Mouse (Mus musculus) liver, embryonic 12.5 days (tissue): ENCODE results near the gene Ecsit. TPM values are rescaled to one million over a fixed set of nuclear protein-coding genes. Genes with fewer than 3 reads are reported as not detected.

Experiments
- ATAC-seq: fragments of 200-750 bp; cut with Nextera tagmentation; 2 replicates; pipeline ENCODE4 v1.8.0; 2017; ENCODE audit warnings: moderate number of reproducible peaks, mild to moderate bottlenecking, moderate library complexity
- H3K27ac ChIP-seq: fragments of 300-500 bp; sonication (generic); 2 replicates; pipeline ENCODE4 v1.5.1; 2016; ENCODE audit warnings: mild to moderate bottlenecking
- H3K27me3 ChIP-seq: fragments of 300-500 bp; sonication (generic); replicated peaks from 2 replicates; pipeline ENCODE4 v1.6.1; 2016; ENCODE audit warnings: mild to moderate bottlenecking, moderate library complexity
- H3K36me3 ChIP-seq: fragments of 300-500 bp; sonication (generic); 2 replicates; pipeline ENCODE4 v1.6.1; 2016; ENCODE audit warnings: mild to moderate bottlenecking, moderate library complexity
- H3K4me1 ChIP-seq: fragments of 300-500 bp; sonication (generic); 2 replicates; pipeline ENCODE4 v1.6.1; 2016
- H3K4me2 ChIP-seq: fragments of 300-500 bp; sonication (generic); 2 replicates; pipeline ENCODE4 v1.6.1; 2016; ENCODE audit warnings: mild to moderate bottlenecking, moderate library complexity
- H3K4me3 ChIP-seq: fragments of 300-500 bp; sonication (generic); 2 replicates; pipeline ENCODE4 v1.5.1; 2016; ENCODE audit warnings: mild to moderate bottlenecking, moderate library complexity
- H3K9ac ChIP-seq: fragments of 300-500 bp; sonication (generic); 2 replicates; pipeline ENCODE4 v1.6.1; 2016; ENCODE audit warnings: mild to moderate bottlenecking, moderate library complexity
- H3K9me3 ChIP-seq: fragments of 300-500 bp; sonication (generic); replicated peaks from 2 replicates; pipeline ENCODE4 v1.6.1; 2016; ENCODE audit warnings: mild to moderate bottlenecking, moderate library complexity
- WGBS: fragments of 180-500 bp; shearing (Covaris S2); methylation state at CpG from one replicate; pipeline ENCODE4 v1.1.7; 2016; ENCODE audit not compliant: insufficient replicate concordance; 5-methylcytosine and 5-hydroxymethylcytosine counted together
- polyA plus RNA-seq: library from polyadenylated mRNA; unstranded; fragments of >200 nt; fragmentation: Nextera tagmentation; extraction: Ambion mirVana; gene quantifications from 2 replicates; pipeline ENCODE4 v1.2.1, GENCODE M21; 2016

Ecsit gene
- polyA plus RNA-seq, 1 experiment from 2014 or later = 40.6 TPM

GRCm38 (mm10) chr9:22117754-22118456 is 32.7 kb upstream of the Ecsit start:
- Histone ChIP-seq H3K27me3 (no peaks in the 10 kb centered on the region), H3K9ac (0 out of 2 replicates have a peak overlapping the region, but pooled peaks have one; percentile 66)
- ATAC-seq = no peak; the same call in 1 of the 2 replicates

DNA sequence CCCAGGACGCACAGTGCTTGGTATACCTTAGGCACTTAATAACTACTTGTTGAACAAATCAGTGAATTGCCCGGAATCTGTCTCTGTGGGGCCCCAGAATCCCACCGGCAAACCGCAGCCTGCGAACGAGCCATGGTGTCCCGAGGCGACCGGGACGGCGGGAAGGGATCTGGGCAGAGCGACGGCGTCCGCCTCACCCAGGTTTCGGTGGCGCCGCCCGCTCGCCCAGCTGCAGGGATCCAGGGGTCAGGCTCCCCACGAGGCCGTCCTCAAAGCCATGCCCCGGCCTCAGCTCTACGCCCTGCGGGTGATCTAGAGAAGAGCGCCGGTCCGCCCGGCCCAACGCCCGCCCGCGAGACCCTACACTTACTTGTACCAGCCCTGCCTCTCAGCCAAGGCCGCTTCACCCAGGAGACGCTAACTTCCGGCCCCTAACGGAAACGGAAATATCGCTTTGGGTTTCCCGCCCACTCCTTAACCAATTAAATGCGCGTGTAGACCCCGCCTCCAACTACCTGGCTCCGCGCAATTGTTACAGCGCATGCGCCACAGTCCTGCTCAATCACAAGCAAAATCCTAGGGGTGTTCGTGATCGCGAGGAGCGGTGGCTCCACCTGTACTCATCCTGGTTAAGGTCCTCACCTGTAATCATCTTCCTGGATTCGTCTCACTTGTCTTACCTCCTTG is 31.6 kb upstream of the Ecsit start, which contains the start of gene Elof1:
Elof1 (minus strand) TSS at position 433 of the 687 bp plus-strand sequence.
- H3K36me3 ChIP-seq = peaks cover 29% of the 10 kb centered on the region
- H3K27me3 ChIP-seq = no peaks in the 10 kb centered on the region
- H3K4me1 ChIP-seq = peaks cover 47% of the 10 kb centered on the region
- H3K4me3 ChIP-seq = peak within 1 kb of the TSS; percentile 82
- H3K27ac ChIP-seq = peak within 1 kb of the TSS; percentile 79
- ATAC-seq = peak; percentile 89
- no peaks in the 10 kb centered on the region for H3K9me3 ChIP-seq
- under 1% methylated on average over 52 of the region's 52 CpGs for WGBS
- H3K4me2 ChIP-seq = peak within 1 kb of the TSS; percentile 82
- H3K9ac ChIP-seq = peak within 1 kb of the TSS; percentile 89

More at GRCm38 (mm10) chr9:22117754-22118456, 32.7 kb upstream of the Ecsit start:
- Histone ChIP-seq H3K4me3 (peak overlapping the region; percentile 82), H3K9me3 (no peaks in the 10 kb centered on the region), H3K4me1 (peaks cover 57% of the 10 kb centered on the region), H3K27ac (peak overlapping the region; percentile 55), H3K36me3 (peaks cover 19% of the 10 kb centered on the region), H3K4me2 (peak overlapping the region; percentile 82)
- 37% methylated on average over 10 of the region's 10 CpGs for WGBS

DNA sequence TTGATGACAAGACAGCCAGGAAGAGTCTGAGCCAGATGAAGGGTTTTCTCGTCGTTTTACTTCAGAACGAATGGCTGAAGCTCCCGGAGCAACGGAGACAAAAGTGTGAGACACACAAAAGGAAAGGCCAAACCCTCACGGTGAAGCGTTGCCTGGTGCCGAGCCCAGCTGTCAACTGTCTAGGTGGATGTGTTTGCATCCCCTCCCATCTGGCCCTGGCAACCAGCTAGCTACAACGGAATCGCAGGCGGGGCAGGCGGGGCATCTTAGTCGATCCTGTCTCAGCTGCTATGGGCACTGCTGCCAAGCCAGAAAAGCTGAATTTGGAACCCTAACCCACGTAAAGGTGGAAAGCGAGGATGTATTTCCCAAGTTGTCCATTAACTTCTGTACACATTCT is 30.8 kb upstream of the Ecsit start:
- H3K4me1 ChIP-seq = peaks cover 39% of the 10 kb centered on the region
- H3K27ac ChIP-seq = peak overlapping the region; percentile 79
- no peaks in the 10 kb centered on the region for H3K27me3 ChIP-seq
- no peaks in the 10 kb centered on the region for H3K9me3 ChIP-seq
- 31% methylated on average over 15 of the region's 15 CpGs for WGBS
- no peak for ATAC-seq
- peak overlapping the region; percentile 82 for H3K4me3 ChIP-seq
- H3K36me3 ChIP-seq = peaks cover 37% of the 10 kb centered on the region
- H3K4me2 ChIP-seq = peak overlapping the region; percentile 82
- peak overlapping the region; percentile 89 for H3K9ac ChIP-seq

GRCm38 (mm10) chr9:22115635-22116034 is 30.4 kb upstream of the Ecsit start:
- H3K4me3 ChIP-seq = peak overlapping the region; percentile 82
- no peaks in the 10 kb centered on the region for H3K9me3 ChIP-seq
- no peaks in the 10 kb centered on the region for H3K27me3 ChIP-seq
- H3K4me2 ChIP-seq = peak overlapping the region; percentile 82
- H3K36me3 ChIP-seq = peaks cover 42% of the 10 kb centered on the region
- H3K27ac ChIP-seq = no peak overlapping the region
- no peak for ATAC-seq
- H3K9ac ChIP-seq = peak overlapping the region; percentile 89
- H3K4me1 ChIP-seq = peaks cover 35% of the 10 kb centered on the region
- 80% methylated on average over 4 of the region's 4 CpGs for WGBS

DNA sequence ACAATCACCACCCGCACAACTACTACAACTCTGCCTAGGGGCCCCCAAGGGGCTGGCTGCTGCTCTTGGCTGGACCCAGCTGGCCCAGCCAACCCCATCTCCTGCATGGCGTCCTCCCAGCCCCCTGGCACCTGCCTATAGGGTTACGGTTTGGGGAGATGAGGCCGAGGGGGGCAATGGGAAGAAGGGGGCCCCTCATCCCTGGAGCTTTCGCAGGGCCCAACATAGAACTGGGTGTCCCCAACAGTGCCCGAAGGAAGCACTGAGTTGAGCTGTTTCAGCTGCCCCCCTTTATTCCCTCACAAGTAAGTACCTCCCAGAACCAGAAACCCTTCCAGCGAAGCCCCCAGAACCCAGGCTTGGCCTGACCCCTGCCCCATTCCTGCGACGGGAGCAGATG is 23.0 kb upstream of the Ecsit start:
- no peak overlapping the region for H3K27ac ChIP-seq
- no peak overlapping the region for H3K4me3 ChIP-seq
- no peaks in the 10 kb centered on the region for H3K9me3 ChIP-seq
- no peak for ATAC-seq
- whole genome bisulfite sequencing = 81% methylated on average over 9 of the region's 9 CpGs
- H3K9ac ChIP-seq = no peak overlapping the region
- no peak overlapping the region for H3K4me2 ChIP-seq
- H3K4me1 ChIP-seq = no peaks in the 10 kb centered on the region
- H3K27me3 ChIP-seq = peaks cover 3% of the 10 kb centered on the region; the same call in 1 of the 2 replicates
- H3K36me3 ChIP-seq = peaks cover 38% of the 10 kb centered on the region

DNA sequence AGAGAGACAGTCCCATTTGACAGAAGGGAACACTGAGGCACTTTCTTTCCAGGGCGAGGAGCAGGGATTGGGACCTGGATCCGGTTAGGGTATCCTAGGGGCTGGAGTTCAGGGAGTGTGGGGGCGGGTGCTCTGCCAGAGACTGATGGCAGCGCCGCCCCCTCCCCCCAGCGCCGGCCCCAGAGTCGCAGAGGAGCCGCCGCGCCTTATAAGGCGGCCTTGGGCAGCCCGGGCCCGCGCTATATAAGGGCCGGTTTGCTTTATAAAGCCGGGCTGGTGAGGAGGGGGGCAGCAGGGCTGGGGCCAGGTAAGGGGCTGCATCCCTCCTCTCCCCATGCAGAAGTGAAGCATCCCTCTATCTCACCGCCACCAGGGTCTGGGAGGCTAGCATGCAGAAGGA is 14.7 kb upstream of the Ecsit start:
- Histone ChIP-seq H3K27me3 (peaks cover 73% of the 10 kb centered on the region), H3K9me3 (no peaks in the 10 kb centered on the region), H3K4me1 (peaks cover 9% of the 10 kb centered on the region; the same call in 1 of the 2 replicates), H3K4me3 (no peak overlapping the region), H3K36me3 (no peaks in the 10 kb centered on the region), H3K27ac (no peak overlapping the region), H3K4me2 (0 out of 2 replicates have a peak overlapping the region, but pooled peaks have one; percentile 12), H3K9ac (no peak overlapping the region)
- WGBS = 3% methylated on average over 18 of the region's 18 CpGs
- no peak for ATAC-seq

- WGBS = 8% methylated on average over 14 of the region's 14 CpGs
- H3K9ac ChIP-seq = no peak within 1 kb of the TSS
- no peaks in the 10 kb centered on the region for H3K36me3 ChIP-seq
- H3K27me3 ChIP-seq = peaks cover 81% of the 10 kb centered on the region
- no peak within 1 kb of the TSS for H3K4me3 ChIP-seq
- 0 out of 2 replicates have a peak within 1 kb of the TSS, but pooled peaks have one; percentile 12 for H3K4me2 ChIP-seq
- no peaks in the 10 kb centered on the region for H3K9me3 ChIP-seq
- ATAC-seq = no peak
- H3K27ac ChIP-seq = no peak within 1 kb of the TSS
- peaks cover 9% of the 10 kb centered on the region; the same call in 1 of the 2 replicates for H3K4me1 ChIP-seq
These were observed 13.9 kb upstream of the Ecsit start, which contains the start of gene Cnn1 for GRCm38 (mm10) chr9:22098993-22099696. Gene Cnn1 (plus strand): TSS chr9:22099216.

GRCm38 (mm10) chr9:22095854-22096307 is 10.6 kb upstream of the Ecsit start:
- Histone ChIP-seq H3K27ac (no peak overlapping the region), H3K27me3 (peaks cover 69% of the 10 kb centered on the region)

GRCm38 (mm10) chr9:22092746-22093145 is 7.5 kb upstream of the Ecsit start:
- WGBS = 83% methylated on average over 6 of the region's 6 CpGs
- H3K36me3 ChIP-seq = no peaks in the 10 kb centered on the region
- H3K9ac ChIP-seq = no peak overlapping the region
- H3K27me3 ChIP-seq = peaks cover 38% of the 10 kb centered on the region
- no peak for ATAC-seq
- peaks cover 9% of the 10 kb centered on the region; the same call in 1 of the 2 replicates for H3K4me1 ChIP-seq
- H3K27ac ChIP-seq = no peak overlapping the region
- H3K4me2 ChIP-seq = no peak overlapping the region
- H3K4me3 ChIP-seq = no peak overlapping the region
- H3K9me3 ChIP-seq = no peaks in the 10 kb centered on the region

More at GRCm38 (mm10) chr9:22095854-22096307, 10.6 kb upstream of the Ecsit start:
- no peaks in the 10 kb centered on the region for H3K36me3 ChIP-seq
- peak overlapping the region; percentile 84 for H3K4me2 ChIP-seq
- H3K4me1 ChIP-seq = peaks cover 9% of the 10 kb centered on the region; the same call in 1 of the 2 replicates
- ATAC-seq = peak; percentile 84
- 1% methylated on average over 24 of the region's 24 CpGs for WGBS
- peak overlapping the region; percentile 51 for H3K4me3 ChIP-seq
- H3K9me3 ChIP-seq = no peaks in the 10 kb centered on the region
- peak overlapping the region; percentile 66 for H3K9ac ChIP-seq

DNA sequence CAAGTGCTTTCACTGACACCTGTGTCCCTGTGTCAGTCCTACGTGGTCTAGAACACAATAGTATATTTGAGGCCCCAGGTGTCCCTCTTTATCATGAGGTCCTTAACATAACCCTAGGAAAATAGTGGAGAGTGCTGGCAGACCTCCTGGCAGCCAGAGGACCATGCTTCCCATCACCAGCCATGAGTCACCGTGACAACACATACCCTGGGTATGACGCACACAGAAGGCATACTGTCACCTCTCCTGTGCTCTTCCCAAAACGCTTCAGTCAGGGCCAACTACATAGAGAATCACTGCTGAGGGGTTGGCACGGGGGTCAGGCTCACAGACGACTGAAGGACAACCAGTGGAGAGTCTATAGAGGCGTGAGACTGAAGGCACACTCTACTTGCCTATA is 4.7 kb upstream of the Ecsit start:
- 78% methylated on average over 7 of the region's 7 CpGs for WGBS
- Histone ChIP-seq H3K9ac (no peak overlapping the region), H3K27me3 (peaks cover 18% of the 10 kb centered on the region), H3K4me2 (no peak overlapping the region), H3K4me1 (peaks cover 10% of the 10 kb centered on the region), H3K27ac (no peak overlapping the region), H3K36me3 (no peaks in the 10 kb centered on the region), H3K4me3 (no peak overlapping the region), H3K9me3 (no peaks in the 10 kb centered on the region)
- ATAC-seq = no peak

DNA sequence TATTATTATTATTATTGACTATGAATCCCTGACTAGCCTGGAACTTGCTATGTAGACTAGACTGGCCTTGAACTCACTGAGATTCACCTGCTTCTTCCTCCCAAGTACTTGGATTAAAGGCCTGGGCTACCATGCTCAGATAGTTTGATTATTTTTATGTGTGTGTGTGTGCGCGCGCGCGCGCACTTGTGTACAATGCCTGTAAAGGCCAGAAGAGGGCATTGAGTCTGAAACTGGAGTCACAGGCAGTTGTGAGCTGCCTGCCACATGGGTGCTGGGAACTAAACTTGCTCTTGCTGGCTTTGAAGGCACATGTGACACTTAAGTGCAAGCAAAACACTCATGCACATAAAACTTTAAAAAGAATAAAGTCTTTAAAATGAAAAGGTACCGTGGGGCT is 4.0 kb upstream of the Ecsit start:
- Histone ChIP-seq H3K27me3 (peaks cover 11% of the 10 kb centered on the region), H3K27ac (no peak overlapping the region), H3K9me3 (no peaks in the 10 kb centered on the region), H3K4me1 (peaks cover 17% of the 10 kb centered on the region), H3K4me3 (no peak overlapping the region), H3K36me3 (no peaks in the 10 kb centered on the region), H3K4me2 (no peak overlapping the region), H3K9ac (no peak overlapping the region)
- no peak for ATAC-seq
- WGBS = 95% methylated on average over 7 of the region's 7 CpGs
